Mouse (Mus musculus) embryo, embryonic 11.5 days (tissue): Measurements from ENCODE around the gene Scel.

Source experiments
- DNase-seq: peaks from one replicate; pipeline ENCODE4 v3.0.0-alpha.2; 2012; ENCODE audit warnings: low read depth, low spot score

Scel gene

DNA sequence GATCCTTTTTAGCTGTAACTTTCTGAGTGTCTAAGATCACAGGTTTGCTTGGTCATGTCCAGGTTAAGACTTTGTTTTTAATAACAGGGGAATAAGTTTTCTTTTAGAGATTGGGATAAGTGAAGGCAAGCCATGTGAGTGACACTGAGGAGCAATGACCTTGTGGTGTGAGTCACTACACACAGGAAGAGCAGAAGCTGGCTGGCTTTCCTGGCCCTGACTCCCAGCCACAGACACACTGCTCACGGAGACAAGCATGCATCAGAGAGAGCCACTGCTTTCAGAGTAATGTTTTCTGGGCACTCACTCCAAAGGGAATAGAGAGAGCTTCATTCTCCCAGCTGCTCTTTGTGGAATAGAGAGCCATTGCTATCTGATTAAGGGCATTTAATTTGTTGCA lies 54.8 kb downstream of the Scel start:
- DNase-seq = no peak

DNA sequence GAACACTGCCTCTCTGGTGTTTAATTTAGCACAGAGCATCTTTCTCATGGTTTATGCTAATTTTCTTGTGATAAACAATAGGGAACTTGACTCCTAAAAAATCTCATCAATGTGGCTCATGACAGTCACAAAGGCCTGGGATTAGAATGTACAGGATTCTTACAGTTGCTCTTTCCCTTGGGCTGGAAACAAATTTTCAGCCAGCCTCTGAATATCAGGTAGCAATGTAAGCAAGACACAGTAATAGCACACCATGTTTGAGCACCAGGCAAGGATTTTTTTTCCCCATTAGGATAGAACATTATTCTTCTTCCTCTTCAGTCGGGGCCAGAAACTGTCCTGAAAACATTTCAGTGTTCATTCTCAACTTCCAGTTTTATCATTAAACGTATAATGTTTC lies 55.3 kb downstream of the Scel start:
- DNase-seq = no peak

DNA sequence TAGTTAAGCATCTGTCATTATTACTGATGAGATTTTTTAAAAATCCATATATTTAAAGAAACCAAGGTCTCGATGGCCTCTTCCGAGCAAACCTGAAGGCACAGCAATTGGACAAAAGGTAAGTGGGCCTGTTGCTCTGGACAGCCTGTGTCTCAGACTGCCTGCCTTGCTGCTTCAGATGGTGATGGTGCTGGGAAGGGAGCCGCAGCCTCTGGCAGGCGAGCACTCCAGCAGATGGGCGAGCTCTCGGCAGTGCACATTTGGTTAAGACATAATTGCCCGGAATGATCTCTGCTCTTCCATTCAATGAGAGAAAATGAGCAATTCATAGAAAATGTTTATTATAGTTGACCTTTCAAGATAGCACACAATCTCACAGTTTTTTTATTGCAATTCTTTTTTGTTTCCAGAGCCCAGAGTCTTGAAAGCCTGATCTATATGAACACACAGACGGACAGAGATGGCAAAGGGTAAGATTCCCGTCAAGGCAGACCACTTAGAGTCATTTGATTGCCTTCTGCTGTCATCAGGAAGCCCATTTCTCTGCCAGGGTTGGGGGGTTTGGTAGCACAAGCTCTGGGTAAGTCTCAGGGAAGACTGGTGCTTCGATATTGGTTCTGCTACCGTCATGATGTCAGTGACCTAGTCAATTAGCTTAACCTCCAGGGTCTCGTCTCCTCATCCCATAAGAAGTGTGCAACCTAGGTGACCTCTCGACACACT lies 58.6 kb downstream of the Scel start:
- no peak for DNase-seq

DNA sequence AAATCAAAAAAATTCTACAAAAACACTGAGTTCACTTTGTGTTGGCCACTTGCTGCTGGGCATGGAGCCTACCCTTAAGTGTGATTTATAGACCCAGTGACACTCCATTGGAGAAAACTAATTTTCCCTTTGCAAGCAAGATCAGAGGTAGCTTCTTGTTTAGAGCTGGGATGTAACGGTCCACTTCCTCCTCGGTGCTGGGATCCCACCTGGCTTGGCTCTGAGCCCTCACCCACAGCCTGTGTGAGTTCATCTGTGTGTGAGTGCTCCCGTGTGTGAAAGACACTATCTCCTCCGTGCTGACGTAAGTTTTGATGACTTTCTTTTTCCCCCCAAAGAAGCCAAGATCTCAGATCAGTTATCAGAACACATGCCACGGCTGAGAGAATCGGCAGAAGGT lies 62.7 kb downstream of the Scel start:
- DNase-seq = no peak

DNA sequence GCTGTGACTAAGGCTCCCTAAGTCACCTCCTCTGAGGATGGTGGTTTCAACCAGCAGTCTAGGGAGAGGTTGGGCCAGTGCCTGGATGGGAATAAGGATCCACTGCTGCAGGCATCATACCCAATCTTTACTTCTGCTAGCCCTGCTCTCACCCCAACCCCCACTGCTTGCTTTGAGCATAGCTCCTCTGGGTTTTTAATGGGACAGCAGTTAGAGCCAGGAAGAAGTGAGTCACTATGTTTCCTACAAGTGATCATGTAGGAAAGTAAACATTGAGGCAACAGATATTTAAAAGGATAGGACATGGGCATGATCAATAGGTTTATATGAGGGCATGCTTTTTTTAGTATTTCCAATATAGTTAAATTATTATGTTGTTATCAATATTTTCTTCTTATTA lies 63.9 kb downstream of the Scel start:
- DNase-seq = no peak

DNA sequence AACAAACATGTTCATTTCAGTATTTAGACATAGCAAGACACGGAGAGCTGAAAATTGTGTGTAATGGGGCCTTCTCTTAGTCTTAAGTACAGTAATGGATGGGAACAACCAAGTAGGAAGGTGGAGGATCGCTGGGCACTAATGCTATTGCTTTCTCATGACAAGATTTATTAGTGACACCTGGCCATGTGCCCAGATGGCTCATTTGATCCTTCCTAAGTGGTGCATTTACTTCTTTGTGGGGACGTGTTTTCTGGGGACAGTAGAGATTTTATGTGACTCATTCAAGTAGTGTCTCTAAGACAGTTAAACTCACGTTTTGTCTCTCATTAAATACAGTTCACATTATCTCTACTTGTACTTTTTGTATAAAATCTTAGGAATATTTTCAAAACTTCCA lies 73.5 kb downstream of the Scel start:
- DNase-seq = no peak

DNA sequence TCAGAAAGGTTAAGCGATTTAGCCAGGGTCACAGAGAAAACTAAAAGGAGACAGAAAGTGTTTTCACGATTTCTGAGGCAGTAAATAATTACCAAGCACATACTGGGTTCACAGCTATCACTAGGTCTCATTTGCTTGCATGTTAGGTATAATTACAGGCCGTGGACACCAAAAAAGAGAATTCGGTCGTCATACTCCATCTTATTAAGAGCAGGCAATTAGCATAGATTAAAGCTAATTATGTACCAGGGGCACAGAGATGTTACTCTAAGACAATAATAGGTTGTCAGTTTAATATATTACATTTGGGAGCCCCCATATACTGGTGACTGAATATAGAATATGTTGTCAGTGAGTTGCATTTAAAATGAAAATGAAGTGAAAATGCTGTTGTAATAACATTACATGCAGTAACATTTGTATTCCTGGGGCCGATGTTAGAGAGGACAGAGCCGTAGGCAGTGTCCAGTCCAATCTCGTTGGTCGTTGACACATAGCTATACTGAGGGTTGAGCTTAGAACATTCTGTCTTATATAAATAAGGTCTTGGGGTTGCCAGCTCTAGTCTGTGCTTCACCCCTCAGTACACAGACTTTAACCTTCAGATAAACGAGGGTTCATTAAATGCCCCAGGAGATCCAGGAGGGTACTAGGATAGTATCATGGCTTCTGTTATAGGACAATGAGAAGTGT lies 74.2 kb downstream of the Scel start:
- no peak for DNase-seq

DNA sequence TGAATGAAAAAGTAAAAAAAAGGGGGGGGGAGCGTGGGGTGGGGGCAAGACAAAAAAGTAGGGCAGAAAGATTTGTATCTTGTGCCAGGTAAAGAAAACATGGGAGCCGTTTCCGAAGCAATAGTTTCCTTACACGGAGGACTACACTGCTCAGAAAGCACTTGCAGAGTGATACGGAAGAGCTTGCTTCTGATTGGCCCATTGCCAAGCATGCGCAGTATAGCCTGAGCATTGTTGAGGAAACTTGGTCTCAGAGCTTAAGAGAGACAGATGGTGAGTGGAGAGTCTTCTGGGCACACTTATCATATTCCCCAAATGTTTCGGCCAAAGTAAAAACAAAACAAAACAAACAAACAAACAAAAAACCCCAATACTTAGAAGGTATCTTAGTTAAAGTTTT lies 76.7 kb downstream of the Scel start:
- no peak for DNase-seq

DNA sequence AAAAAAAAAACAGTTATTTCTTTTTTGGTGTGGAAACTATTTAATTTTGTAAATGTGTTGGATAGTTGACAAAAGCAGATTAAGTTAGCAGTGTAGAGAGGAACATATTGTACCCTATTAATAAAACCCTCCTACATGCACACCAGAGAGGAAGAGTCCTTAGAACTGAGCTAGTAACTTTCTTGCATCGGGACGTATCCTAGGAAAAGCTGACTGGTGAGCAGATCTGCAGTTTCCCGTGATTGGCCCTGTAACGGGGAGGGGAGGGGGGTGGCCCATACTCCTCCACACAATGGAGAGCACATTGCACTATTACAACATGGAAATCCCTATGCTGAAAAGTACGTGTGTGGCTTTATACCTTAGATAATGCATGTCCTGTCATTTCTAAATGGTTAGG lies 82.7 kb downstream of the Scel start:
- DNase-seq = no peak

DNA sequence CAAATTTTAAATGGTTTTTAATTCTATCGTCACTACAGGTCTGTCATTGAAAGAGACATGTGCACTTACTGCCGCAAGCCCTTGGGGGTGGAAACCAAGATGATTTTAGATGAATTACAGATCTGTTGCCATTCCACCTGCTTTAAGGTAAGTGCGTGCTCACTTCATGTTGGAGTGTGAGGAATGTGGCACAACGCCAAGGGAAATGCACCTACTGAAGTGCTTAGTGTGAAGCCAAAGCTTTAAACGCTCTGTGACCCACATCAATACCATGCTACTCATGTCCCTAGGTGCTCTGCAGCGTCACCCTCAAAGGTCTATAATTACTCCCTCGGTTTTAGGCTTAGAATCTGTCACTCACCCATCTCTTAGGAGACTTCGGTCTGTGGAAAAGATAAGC lies 94.9 kb downstream of the Scel start:
- DNase-seq = no peak

DNA sequence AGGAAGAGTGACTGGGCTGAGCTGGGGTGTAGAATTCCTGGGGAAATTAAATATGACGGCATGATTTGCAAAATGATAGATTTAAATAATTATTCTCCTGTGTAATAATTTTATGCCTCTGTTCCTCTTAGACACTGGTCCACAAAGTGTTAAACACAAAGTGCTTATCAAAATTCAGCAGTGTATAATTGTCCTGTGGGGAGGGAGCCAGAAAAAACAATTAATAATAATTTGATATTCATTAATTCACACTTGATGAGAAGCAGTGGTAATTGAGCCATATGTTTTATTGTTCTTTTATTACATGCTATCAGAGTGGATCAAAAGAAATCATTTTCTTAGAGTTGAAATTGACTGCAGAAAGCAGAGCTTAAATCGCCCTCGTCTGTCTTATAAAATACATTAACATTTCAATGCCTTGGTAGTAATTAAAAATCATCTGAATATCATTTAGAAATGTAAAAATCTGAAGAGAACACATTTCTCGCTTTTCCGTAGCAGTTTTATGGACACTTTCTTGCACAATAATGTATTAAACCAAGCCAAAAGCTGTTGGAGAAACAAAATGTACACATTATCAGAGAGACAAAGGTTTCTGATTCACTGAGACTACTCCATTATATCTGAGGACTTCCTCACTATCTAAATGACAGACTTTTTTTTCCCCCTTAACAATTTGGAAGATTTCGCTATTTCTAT lies 100.6 kb downstream of the Scel start:
- DNase-seq = no peak

DNA sequence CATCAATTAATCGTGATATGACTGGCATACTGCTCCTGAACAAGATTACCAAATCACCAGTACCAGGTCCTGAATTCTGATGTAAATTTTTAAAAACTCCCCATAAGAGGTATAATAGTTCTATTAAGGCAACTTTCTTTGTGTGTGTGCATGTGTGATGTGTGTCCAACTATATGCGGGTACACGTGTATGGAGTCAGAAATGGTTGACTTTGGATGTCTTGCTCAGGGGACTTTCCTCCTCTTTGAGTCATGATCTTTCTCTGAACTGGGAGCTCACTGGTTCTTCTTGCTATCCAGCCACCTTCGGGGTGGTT lies 101.1 kb downstream of the Scel start:
- DNase-seq = no peak

DNA sequence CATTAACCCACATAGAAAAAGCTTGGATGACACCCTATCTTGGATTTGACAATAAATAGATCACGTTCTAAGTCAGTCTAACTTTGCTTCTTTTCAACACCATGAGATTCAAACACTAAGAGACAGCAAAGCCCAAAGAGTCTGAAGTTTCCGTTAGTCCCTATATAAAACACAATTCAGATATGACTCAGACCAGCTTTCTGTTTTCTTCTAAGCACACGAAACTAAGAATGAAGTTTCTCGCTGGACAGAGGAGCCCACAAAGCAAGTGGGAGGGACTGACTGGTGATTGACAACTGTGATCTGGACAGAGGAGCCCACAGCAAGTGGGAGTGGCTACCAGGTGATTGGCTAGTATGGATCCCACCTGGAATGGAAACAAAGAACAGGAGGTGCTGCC lies 106.6 kb downstream of the Scel start:
- DNase-seq = no peak

DNA sequence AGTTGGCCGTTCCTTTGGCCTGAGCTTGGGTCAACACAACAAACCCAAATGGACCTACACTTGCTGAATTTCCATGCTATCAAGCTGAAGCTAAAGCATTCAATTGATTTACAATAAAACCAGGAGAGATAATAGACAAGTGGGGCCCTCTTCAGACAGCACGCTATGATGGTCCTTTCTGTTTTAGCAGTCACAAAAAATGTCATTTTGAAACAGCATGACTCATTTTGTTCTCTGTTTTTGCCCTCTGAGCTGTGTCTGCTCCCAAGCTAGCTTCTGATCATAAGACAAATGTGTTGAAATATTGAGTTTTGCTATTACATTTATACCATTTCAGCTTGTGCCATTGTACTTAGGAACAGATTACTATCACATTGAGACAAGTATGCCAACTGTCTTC lies 108.1 kb downstream of the Scel start:
- DNase-seq = no peak

DNA sequence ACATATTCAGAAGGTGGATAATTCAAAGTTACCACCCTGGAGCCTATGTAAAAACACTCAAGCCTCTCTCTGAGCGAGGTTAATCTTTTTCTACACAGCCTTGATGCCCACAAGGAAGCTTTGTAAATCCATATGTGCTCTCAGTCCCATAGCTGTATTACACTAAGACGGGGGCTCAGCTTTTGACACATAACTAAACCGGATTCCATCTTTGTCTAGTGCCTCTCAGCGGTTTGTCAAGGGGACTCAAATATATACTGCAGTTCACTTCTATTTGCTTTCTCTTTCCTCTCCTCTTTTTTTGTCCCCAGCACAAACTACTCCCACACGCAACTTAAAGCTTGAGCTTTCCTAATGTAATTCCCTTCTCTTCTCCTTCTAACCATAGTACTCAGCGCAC lies 113.0 kb downstream of the Scel start:
- DNase-seq = no peak

DNA sequence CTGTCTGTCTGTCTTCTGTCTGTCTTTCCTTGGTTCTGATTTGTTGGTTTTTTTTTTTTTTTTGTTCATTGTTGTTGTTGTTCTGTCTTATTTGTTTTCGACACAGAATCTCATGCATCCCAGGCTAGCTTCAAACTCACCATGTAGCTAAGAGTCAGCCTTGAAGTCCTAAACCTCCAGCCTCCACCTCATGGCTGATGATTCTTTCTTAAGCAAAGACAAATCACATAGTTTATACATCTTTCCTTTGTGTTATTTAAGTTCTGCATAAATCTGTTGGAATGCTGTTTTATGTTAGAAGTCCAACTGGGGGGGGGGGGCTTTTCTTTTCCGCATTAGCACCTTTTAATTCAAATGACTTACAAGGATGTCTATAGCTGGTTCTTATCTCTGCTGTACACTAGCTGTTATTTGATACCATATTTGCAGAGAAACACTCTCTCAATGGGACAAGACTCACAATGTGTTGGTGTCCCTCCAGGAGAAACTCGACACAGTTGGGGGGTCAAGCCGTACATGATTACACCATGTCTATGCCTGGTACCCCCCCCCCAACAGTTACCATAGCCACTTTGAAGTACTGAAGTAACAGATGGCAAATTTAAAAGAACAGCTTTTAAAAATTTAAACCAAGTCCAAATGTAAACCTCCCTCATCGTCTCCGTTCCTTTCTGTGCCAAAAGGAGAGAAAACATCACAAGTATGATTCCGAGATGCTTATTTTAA lies 116.7 kb downstream of the Scel start:
- DNase-seq = no peak

DNA sequence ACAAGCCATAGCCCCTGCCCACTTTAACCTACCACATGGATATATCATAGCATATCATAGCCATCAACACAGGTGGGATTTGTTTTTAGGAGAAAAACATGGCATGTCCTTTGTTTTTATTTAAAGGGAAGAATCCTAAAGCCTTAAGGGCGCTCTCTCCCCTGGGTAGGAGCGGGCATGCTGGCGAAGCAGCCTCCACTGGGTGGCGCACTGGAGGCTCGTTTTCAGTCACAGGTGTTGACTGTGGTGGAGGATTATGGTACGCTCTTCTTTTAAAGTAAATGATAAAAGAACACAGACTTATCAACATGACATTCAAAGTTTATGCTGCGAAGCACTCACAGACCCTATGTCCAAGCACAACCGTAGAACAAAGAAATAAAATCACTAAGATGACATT lies 117.4 kb downstream of the Scel start:
- DNase-seq = no peak

DNA sequence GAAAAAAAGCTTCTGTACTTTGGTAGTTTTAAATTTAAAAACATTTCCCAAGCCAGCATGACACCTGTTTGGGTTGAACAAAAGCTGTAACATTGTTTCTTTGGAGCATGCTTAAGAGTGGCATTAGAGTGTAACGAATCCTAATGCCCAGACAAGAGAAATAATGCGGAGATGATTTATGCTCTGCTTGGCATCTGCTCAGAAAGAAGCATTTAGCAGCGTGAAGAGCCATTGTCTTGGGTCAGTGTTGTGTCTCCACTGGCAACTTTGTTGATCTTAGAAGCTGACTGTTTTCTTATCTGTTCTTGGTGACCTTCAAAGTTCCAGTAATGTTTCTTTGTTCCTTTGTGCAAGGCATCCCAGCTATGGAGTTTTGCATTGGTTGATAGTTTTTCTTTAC lies 130.8 kb downstream of the Scel start:
- no peak for DNase-seq

DNA sequence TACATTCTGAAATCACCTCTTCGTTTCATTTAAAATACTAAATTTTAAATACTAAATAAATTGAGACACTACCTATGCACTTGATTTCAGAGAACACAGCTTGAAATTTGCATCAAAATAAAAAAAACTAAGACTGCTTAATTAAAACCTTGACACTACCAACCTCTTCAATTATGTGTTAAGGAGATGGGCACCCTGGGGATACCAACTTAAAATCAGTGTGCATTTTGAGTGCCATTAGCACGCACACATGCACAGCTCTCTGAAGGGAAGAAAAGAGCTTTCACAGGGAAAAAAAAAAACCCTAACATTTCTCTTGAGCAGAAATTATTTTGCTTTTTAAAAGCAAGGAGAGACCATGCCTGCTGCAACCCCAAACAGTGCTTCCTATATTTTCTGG lies 134.8 kb downstream of the Scel start:
- DNase-seq = no peak

DNA sequence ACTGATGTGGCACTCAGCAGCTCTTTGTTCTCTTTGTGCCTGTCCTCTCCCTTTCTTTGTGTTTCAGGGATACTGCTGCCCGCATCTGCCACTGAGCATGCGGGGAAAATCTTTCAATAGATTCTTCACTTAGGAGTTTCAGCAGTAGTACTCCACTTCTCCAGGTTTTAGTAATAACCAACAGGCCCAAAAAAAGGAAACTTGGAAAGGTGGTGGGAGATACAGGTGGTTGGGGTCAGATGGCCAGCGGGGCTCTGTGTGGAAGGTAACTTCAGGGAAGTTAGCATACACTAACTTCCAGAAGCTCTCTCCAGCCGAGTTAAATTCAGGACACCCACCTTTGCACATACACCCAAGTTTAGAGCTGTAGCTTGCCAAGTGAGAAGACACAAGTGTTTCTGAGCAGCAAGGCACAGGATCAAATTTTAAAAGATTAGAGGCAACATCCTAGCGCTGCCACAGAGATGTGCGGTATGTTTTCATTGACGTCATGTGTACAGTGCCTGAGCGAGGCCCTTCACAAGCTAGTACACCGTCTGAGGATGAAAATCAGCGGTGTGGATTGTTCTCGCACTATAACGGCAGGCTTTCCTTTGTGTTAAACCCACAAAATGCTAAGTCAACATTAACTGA lies 135.6 kb downstream of the Scel start:
- no peak for DNase-seq

DNA sequence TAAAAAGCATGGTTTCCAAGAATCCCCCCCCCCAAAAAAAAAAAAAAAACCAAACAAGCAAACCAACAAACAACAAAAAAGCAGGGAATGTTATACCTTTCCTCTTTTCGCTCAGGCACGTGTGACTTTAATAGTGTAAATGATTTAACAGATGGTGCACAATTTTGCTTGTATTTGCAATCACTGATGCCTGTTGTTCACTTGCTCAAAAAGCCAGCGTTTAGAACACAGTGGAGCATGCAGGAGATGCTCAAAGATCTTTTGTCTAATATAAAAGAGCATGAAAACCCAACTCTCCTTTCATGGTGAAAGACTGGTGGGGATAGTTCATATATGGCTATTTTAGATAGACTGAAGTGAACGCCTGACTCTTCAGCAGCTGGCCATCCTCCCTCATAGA lies 136.2 kb downstream of the Scel start:
- no peak for DNase-seq

DNA sequence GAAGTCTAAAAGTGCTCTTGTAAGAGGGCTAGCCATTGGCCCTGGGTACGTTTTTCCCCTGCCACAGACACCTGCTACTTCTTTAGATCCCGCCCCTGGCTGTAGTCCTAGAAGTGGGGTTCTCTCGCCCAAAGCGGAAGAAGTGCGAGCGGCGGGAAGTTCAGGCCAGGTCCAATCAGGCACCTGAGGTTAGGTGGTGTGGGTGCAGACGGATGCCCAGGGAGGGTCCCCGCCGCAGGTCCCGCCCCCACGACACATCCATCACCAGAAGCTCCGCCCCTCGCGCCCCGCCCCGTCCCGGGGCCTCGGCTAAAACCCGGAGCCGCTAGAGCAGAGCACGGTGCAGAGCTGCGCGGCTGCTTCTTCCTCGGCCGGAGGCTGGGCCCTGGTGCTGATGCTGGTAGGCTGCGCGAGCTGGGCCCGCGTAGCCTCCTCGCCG lies 136.8 kb downstream of the Scel start, which contains the start of gene Slain1:
TSS of gene Slain1 (plus strand) at position 333 of the 439 bp plus-strand sequence.
- peak; percentile 63 for DNase-seq
